Mouse (Mus musculus) thymus, adult 18-20 months (tissue): ENCODE results near the gene Klhl25.
"Not testable (repeated sequence)": the region's sequence is repeated elsewhere in the genome, so short reads cannot be mapped to it uniquely, and the experiment has no call there.

Experiments used
- DNase-seq, 2 experiments: peaks; one replicate each; pipeline ENCODE4 v3.0.0; 2022; ENCODE audit warnings: mixed read lengths in 2 of 2

Klhl25 gene

GRCm38 (mm10) chr7:75848115-75848775, at the start of gene Klhl25:
Gene Klhl25, plus strand, starts transcription at chr7:75848310.
- DNase-seq: peak; percentile 84 to 87

- no peak for DNase-seq
Observed at GRCm38 (mm10) chr7:75800530-75800929, 47.6 kb upstream of the Klhl25 start.

DNA sequence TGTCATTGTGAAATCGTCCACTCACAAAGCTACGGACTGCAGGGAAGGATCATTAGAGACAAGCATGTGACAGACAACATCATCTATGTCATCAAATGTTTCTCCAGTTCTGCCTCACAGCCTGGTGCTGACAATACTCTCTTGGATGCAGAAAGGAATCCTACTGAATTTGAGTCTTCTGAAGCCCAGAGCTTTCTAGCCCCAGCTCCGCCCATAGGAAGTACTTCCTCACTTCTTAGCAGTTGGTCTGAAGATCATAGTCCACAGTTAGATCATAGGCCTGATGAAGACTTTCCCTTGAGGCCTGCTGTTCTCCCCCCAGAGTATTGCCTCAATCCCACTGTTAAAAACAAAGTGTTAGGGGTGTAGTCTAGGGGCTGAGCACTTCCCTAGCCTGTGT, 47.1 kb upstream of the Klhl25 start:
- no peak for DNase-seq

DNA sequence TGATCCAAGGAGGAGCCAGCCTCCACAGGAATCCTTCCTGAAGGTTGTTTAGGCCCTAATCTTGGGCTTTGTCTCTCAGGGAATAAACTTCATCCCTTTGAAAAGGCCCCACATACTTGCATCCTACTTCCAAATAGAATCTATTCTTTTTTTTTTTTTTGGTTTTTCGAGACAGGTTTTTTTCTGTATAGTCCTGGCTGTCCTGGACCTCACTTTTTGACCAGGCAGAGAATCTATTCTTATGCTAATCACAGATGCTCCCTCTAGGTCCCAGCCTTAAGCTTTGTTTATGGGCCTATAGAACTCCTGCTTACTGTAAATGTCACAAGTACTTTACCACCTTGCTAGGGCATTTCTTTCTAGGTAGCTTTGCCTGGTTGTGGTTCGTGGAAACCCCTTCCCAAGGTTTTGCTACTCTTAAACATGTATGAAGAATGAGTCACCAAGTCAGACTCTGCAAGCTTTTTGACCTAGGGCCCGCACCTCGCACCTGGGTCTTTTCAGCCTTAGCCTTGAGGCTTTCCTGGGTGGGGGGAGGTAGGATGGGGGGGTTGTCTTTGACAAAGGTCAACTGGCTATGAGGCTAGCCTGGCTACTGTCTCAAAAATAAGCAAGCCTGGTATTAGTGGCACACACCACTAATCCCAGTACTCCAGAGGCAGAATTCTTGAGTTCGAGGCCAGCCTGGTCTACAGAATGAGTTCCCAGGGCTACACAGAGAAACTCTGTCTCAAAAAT, 46.3 kb upstream of the Klhl25 start:
- DNase-seq: no peak

DNA sequence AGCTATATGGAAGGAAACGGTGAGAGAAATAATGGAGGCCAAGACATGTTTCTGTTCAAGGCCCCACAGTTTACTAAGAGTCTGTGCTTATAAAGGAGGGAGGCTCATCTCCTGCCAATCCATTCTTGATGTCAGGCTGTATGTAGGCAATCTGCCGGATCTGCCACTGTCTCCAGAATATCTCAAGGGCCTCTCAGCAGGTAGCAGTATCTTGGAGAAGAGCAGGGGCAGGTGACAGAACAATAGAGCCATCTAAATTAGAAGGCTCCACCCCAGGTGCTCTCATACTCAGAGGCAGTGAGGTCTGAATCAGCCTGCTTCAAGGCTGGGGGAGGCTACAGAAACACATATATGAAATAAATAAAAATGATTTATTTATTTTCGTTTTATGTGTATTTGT, 45.2 kb upstream of the Klhl25 start:
- no peak for DNase-seq

GRCm38 (mm10) chr7:75806161-75806560, 41.9 kb upstream of the Klhl25 start:
- DNase-seq: no peak

GRCm38 (mm10) chr7:75806711-75807110, 41.4 kb upstream of the Klhl25 start:
- DNase-seq: no peak

GRCm38 (mm10) chr7:75807460-75808304, 40.4 kb upstream of the Klhl25 start:
- DNase-seq: no peak

- DNase-seq: no peak
Observed at GRCm38 (mm10) chr7:75820687-75821086, 27.4 kb upstream of the Klhl25 start.

- DNase-seq: no peak
Observed at GRCm38 (mm10) chr7:75822087-75822668, 25.9 kb upstream of the Klhl25 start.

GRCm38 (mm10) chr7:75823071-75823470, 25.0 kb upstream of the Klhl25 start:
- no peak for DNase-seq

DNA sequence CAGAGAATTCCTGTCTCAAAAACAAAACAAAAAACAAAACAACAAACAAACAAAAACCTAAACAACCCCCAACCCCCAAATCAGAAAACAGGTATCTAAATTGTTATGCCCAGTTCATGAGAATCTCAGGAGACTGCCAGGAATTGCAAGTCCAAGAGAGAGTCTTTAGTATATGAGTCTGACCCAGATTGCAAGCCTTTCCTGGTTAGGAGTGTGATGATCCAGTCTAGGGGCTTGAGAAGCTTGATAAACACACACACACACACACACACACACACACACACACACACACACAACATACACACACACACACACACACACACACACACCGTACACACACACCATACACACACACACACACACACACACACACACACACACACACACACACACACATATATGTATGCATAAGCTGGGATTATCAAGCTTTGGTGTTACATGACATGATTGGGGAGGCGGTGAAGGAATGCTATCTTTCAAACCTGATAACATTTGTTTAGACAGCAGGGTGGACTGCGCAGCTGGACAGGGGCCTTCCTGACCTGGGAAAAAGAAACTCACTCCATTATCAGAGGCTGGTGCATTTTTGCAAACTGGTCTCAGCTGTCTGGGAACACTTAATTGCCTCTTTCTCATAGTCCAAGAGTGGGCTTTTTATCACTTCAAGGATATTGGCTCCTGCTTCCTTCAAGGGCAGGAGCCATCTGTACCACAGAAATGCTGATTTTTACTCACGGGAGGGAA, 21.6 kb upstream of the Klhl25 start:
- no peak for DNase-seq

GRCm38 (mm10) chr7:75827357-75827756, 20.8 kb upstream of the Klhl25 start:
- no peak for DNase-seq

DNA sequence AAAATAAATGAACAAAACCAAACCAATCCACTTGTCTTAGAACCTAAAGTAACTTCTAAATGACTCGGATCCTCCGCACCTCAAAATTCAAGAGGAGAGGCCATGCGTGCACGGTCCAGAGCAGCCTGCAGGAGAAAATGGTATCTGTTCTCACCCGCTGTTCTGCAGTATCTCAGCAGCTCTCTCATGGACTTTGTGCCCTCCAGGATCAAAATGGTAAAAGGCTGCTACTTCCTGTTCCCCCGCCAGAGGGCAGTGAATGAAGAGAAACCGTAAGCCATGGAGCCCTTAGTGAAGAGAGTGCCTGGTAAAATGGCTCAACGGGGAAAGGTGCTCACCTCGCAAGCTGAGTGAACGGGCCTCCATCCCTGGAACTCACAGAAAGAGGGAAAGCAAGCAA, 20.3 kb upstream of the Klhl25 start:
- DNase-seq: peak in 1 of 2 experiments; percentile 38

DNA sequence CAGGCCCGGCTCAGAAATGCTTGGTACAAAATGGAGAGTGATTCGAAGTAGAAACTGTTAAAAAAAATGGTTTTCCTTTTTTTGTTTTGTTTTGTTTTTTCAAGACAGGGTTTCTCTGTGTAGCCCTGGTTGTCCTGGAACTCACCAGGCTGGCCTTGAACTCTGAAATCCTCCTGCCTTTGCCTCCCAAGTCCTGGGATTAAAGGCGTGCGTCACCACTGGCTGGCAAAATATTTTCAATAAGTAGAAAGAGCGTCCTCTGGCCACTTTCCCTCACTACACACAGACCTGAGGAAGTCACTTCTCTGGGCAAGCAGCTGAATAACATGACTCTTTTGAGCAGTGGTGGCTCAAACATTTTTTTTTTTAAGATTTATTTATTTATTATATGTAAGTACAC, 19.6 kb upstream of the Klhl25 start:
- DNase-seq: no peak

GRCm38 (mm10) chr7:75830251-75831060, 17.7 kb upstream of the Klhl25 start:
- DNase-seq: no peak

- not testable (repeated sequence) for DNase-seq
Observed at GRCm38 (mm10) chr7:75833960-75834359, 14.2 kb upstream of the Klhl25 start.

DNA sequence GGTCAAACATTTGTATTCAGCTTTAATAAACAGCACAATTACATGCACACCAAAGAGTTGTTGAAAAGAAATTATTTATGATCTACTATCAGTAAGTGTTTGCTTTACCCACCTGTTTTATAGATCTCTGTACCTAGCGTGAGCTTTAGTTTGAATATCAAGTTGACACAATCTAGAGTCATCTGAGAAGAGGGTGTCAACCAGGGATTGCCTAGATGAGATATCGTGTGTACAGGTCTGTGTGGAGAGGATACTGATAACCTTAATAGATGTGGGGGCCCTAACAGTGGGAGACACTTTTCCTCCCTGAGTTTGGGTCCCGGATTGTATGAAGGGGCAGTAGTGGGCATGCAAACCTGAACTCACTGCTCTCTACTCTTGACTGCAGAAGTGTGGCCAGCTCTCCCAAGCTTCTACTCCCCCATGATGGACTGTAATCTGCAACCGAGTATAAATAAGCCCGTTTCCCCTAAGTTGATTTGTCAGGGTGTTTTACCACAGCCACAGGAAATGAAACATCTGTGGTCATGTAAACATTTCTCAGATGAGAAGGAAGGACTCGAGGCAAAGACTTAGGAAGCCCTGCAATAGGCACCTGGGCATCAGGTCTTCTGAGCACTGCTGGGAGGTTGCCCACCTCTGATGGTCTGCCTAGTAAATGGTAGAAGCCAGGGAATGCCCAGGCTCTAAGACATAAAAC, 13.0 kb upstream of the Klhl25 start:
- DNase-seq: not testable (repeated sequence)

- no peak for DNase-seq
Observed at GRCm38 (mm10) chr7:75840071-75840470, 8.0 kb upstream of the Klhl25 start.

DNA sequence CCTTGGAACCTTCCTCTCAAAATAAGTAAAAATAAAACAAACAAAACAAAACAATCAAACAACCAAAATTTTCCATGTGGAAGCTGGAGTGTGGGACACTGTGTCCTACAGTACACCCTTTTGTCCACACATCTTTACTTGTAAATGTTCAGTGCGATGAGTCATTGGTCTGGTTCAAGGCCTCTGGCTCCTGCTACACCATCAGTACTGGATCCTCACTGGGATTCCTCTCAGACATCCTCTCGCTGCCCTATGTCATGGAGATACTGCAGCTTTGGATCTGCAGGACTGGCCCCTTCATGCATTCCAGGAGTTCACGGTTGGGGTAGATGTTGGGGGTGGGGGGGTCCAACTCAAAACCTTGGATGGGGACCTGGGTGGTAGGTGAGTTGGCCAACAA, 5.8 kb upstream of the Klhl25 start:
- no peak for DNase-seq

- no peak for DNase-seq
Observed at GRCm38 (mm10) chr7:75845936-75846335, 2.2 kb upstream of the Klhl25 start.
